Mouse (Mus musculus) C2C12 (cell line): ENCODE measurements around the gene Nipa2.

ENCODE experiments used
- CEBPB ChIP-seq: IDR thresholded peaks from one replicate; pipeline ENCODE4 v1.6.1; 2011; ENCODE audit warnings: low read depth, mild to moderate bottlenecking, control low read depth, moderate library complexity
- CTCF ChIP-seq: IDR thresholded peaks from one replicate; pipeline ENCODE4 v1.5.1; 2011; ENCODE audit not compliant: control insufficient read depth, insufficient read depth, insufficient read length
- MAX ChIP-seq: IDR thresholded peaks from one replicate; pipeline ENCODE4 v1.6.1; 2011; ENCODE audit warnings: mild to moderate bottlenecking, control low read depth
- MYOD1 ChIP-seq: IDR thresholded peaks from one replicate; pipeline ENCODE4 v1.6.1; 2011; ENCODE audit warnings: low read depth; ENCODE audit not compliant: control insufficient read depth, insufficient read length
- MYOG ChIP-seq: IDR thresholded peaks from one replicate; pipeline ENCODE4 v1.6.1; 2011; ENCODE audit not compliant: control insufficient read depth, insufficient read length; ENCODE audit errors: extremely low read depth
- USF1 ChIP-seq: IDR thresholded peaks from one replicate; pipeline ENCODE4 v1.6.1; 2011; ENCODE audit warnings: low read depth, mild to moderate bottlenecking, control low read depth, moderate library complexity

GRCm38 (mm10) chr7:55984754-55985153, 22.5 kb upstream of the Nipa2 start:
- TF ChIP-seq MAX (no peak), CTCF (no peak), CEBPB (no peak), USF1 (no peak), MYOD1 (no peak), MYOG (no peak)
